Mouse (Mus musculus) thymus, adult 2 months (tissue): ENCODE data around the gene Far1. TPM values are rescaled to one million over a fixed set of nuclear protein-coding genes. Genes with fewer than 3 reads are reported as not detected.

Source experiments
- DNase-seq: peaks from one replicate; pipeline ENCODE4 v3.0.0; 2021
- H3K27ac ChIP-seq: fragments of 200-500 bp; 2 replicates; pipeline ENCODE4 v1.5.1; 2012; ENCODE audit warnings: low read length, control low read depth; ENCODE audit not compliant: control insufficient read depth, insufficient read depth
- H3K27me3 ChIP-seq: fragments of 200-500 bp; 2 replicates; pipeline ENCODE4 v1.6.1; 2012; ENCODE audit warnings: mild to moderate bottlenecking, low read length, moderate library complexity, mixed read lengths; ENCODE audit not compliant: control insufficient read depth, insufficient read depth
- H3K36me3 ChIP-seq: fragments of 200-500 bp; 2 replicates; pipeline ENCODE4 v1.6.1; 2012; ENCODE audit warnings: mild to moderate bottlenecking, low read length, moderate library complexity; ENCODE audit not compliant: control insufficient read depth, insufficient read depth
- H3K4me1 ChIP-seq: fragments of 200-500 bp; replicated peaks from 2 replicates; pipeline ENCODE4 v1.6.1; 2012; ENCODE audit warnings: low read length; ENCODE audit not compliant: control insufficient read depth, insufficient read depth
- H3K4me3 ChIP-seq: fragments of 200-500 bp; 2 replicates; pipeline ENCODE4 v1.5.1; 2012; ENCODE audit warnings: mild to moderate bottlenecking, low read length, control low read depth, moderate library complexity; ENCODE audit not compliant: control insufficient read depth, insufficient read depth
- CTCF ChIP-seq: fragments of 200-500 bp; IDR thresholded peaks from 2 replicates; pipeline ENCODE4 v1.5.1; 2012; ENCODE audit warnings: mild to moderate bottlenecking, control low read depth, low read length, moderate library complexity, borderline replicate concordance; ENCODE audit not compliant: control insufficient read depth, poor library complexity, insufficient read depth; ENCODE audit errors: extremely low read depth
- POLR2A ChIP-seq: fragments of 200-500 bp; IDR thresholded peaks from 2 replicates; pipeline ENCODE4 v1.6.1; 2012; ENCODE audit warnings: mild to moderate bottlenecking, low read length, control low read depth, moderate library complexity; ENCODE audit not compliant: control insufficient read depth, poor library complexity, insufficient read depth; ENCODE audit errors: extremely low read depth
- WGBS: fragments of 180-500 bp; shearing (Covaris S2); methylation state at CpG from one replicate; pipeline ENCODE4 v1.1.7; 2018; 5-methylcytosine and 5-hydroxymethylcytosine counted together
- polyA plus RNA-seq: library from polyadenylated mRNA; depleted of rRNA; stranded (reverse); fragments of >200 nt; gene quantifications from 2 replicates; pipeline ENCODE4 v1.2.3, GENCODE M21; 2012

Far1 gene
- polyA plus RNA-seq, 1 experiment: 16.8 TPM

GRCm38 (mm10) chr7:113590330-113590729 is 76.7 kb downstream of the Far1 start:
- H3K4me1 ChIP-seq: no peaks in the 10 kb centered on the region
- H3K27me3 ChIP-seq: no peaks in the 10 kb centered on the region
- H3K36me3 ChIP-seq: no peaks in the 10 kb centered on the region
- no peak overlapping the region for H3K27ac ChIP-seq
- H3K4me3 ChIP-seq: no peak overlapping the region
- TF ChIP-seq CTCF (no peak), POLR2A (no peak)
- WGBS: 37% methylated on average over 1 of the region's 1 CpGs
- no peak for DNase-seq

GRCm38 (mm10) chr7:113591084-113591483 is 77.5 kb downstream of the Far1 start:
- Histone ChIP-seq H3K36me3 (no peaks in the 10 kb centered on the region), H3K4me1 (no peaks in the 10 kb centered on the region), H3K4me3 (no peak overlapping the region), H3K27me3 (no peaks in the 10 kb centered on the region), H3K27ac (no peak overlapping the region)
- no peak for TF ChIP-seq POLR2A
- no peak for TF ChIP-seq CTCF
- WGBS: 84% methylated on average over 1 of the region's 1 CpGs
- no peak for DNase-seq

- Histone ChIP-seq H3K4me3 (no peak overlapping the region), H3K36me3 (no peaks in the 10 kb centered on the region), H3K27ac (no peak overlapping the region), H3K4me1 (no peaks in the 10 kb centered on the region), H3K27me3 (no peaks in the 10 kb centered on the region)
- 69% methylated on average over 9 of the region's 9 CpGs for WGBS
- no peak for TF ChIP-seq CTCF
- no peak for TF ChIP-seq POLR2A
- DNase-seq: no peak
These were observed 78.1 kb downstream of the Far1 start for GRCm38 (mm10) chr7:113591557-113592354.

- 95% methylated on average over 9 of the region's 9 CpGs for WGBS
- no peak for DNase-seq
- TF ChIP-seq CTCF (no peak), POLR2A (no peak)
These were observed 79.1 kb downstream of the Far1 start for GRCm38 (mm10) chr7:113592696-113593095.

GRCm38 (mm10) chr7:113594363-113594762 is 80.7 kb downstream of the Far1 start:
- H3K36me3 ChIP-seq: no peaks in the 10 kb centered on the region
- TF ChIP-seq CTCF: no peak
- no peak for TF ChIP-seq POLR2A
- no peak overlapping the region for H3K4me3 ChIP-seq
- no peaks in the 10 kb centered on the region for H3K4me1 ChIP-seq
- 3% methylated on average over 3 of the region's 3 CpGs for WGBS
- H3K27ac ChIP-seq: no peak overlapping the region
- peak; percentile 34 for DNase-seq
- H3K27me3 ChIP-seq: no peaks in the 10 kb centered on the region

More at GRCm38 (mm10) chr7:113592696-113593095, 79.1 kb downstream of the Far1 start:
- Histone ChIP-seq H3K27ac (no peak overlapping the region), H3K27me3 (no peaks in the 10 kb centered on the region), H3K4me1 (no peaks in the 10 kb centered on the region), H3K4me3 (no peak overlapping the region), H3K36me3 (no peaks in the 10 kb centered on the region)

- H3K27ac ChIP-seq: no peak overlapping the region
- DNase-seq: no peak
- no peaks in the 10 kb centered on the region for H3K36me3 ChIP-seq
- H3K4me1 ChIP-seq: no peaks in the 10 kb centered on the region
- no peaks in the 10 kb centered on the region for H3K27me3 ChIP-seq
- H3K4me3 ChIP-seq: no peak overlapping the region
- TF ChIP-seq CTCF (no peak), POLR2A (no peak)
These were observed 83.6 kb downstream of the Far1 start for GRCm38 (mm10) chr7:113597231-113597630.

GRCm38 (mm10) chr7:113601803-113602202 is 88.2 kb downstream of the Far1 start:
- no peak overlapping the region for H3K27ac ChIP-seq
- H3K4me1 ChIP-seq: no peaks in the 10 kb centered on the region
- H3K36me3 ChIP-seq: no peaks in the 10 kb centered on the region
- no peak overlapping the region for H3K4me3 ChIP-seq
- 87% methylated on average over 3 of the region's 3 CpGs for WGBS
- no peak for DNase-seq
- TF ChIP-seq CTCF: no peak
- TF ChIP-seq POLR2A: no peak
- no peaks in the 10 kb centered on the region for H3K27me3 ChIP-seq
